Mouse (Mus musculus) intestine, embryonic 15.5 days (tissue): ENCODE results near the gene Rhox4c. TPM values are rescaled to one million over a fixed set of nuclear protein-coding genes. Genes with fewer than 3 reads are reported as not detected.
"Not testable (repeated sequence)": the region's sequence is repeated elsewhere in the genome, so short reads cannot be mapped to it uniquely, and the experiment has no call there.

ENCODE experiments used
- ATAC-seq: fragments of 200-750 bp; cut with Nextera tagmentation; 2 replicates; pipeline ENCODE4 v1.8.0; 2017; ENCODE audit warnings: moderate TSS enrichment, moderate library complexity
- H3K27ac ChIP-seq: fragments of 300-500 bp; sonication (generic); 2 replicates; pipeline ENCODE4 v1.5.1; 2015; ENCODE audit warnings: mild to moderate bottlenecking, inconsistent platforms
- H3K27me3 ChIP-seq: fragments of 300-500 bp; sonication (generic); replicated peaks from 2 replicates; pipeline ENCODE4 v1.6.1; 2015; ENCODE audit warnings: inconsistent platforms
- H3K36me3 ChIP-seq: fragments of 300-500 bp; sonication (generic); 2 replicates; pipeline ENCODE4 v1.6.1; 2015; ENCODE audit warnings: inconsistent platforms
- H3K4me1 ChIP-seq: fragments of 300-500 bp; sonication (generic); replicated peaks from 2 replicates; pipeline ENCODE4 v1.6.1; 2015; ENCODE audit warnings: inconsistent platforms
- H3K4me2 ChIP-seq: fragments of 300-500 bp; sonication (generic); replicated peaks from 2 replicates; pipeline ENCODE4 v1.6.1; 2015; ENCODE audit warnings: mild to moderate bottlenecking, inconsistent platforms
- H3K4me3 ChIP-seq: fragments of 300-500 bp; sonication (generic); replicated peaks from 2 replicates; pipeline ENCODE4 v1.5.1; 2015; ENCODE audit warnings: inconsistent platforms
- H3K9ac ChIP-seq: fragments of 300-500 bp; sonication (generic); 2 replicates; pipeline ENCODE4 v1.6.1; 2015; ENCODE audit warnings: inconsistent platforms
- H3K9me3 ChIP-seq: fragments of 300-500 bp; sonication (generic); 2 replicates; pipeline ENCODE4 v1.6.1; 2016; ENCODE audit warnings: inconsistent platforms
- WGBS: fragments of 180-500 bp; shearing (Covaris S2); methylation state at CpG from one replicate; pipeline ENCODE4 v1.1.7; 2015; 5-methylcytosine and 5-hydroxymethylcytosine counted together
- polyA plus RNA-seq: library from polyadenylated mRNA; unstranded; fragments of >200 nt; fragmentation: Nextera tagmentation; extraction: Ambion mirVana; gene quantifications from 2 replicates; pipeline ENCODE4 v1.2.1, GENCODE M21; 2015

Rhox4c gene
- polyA plus RNA-seq = not detected in 2 replicates

DNA sequence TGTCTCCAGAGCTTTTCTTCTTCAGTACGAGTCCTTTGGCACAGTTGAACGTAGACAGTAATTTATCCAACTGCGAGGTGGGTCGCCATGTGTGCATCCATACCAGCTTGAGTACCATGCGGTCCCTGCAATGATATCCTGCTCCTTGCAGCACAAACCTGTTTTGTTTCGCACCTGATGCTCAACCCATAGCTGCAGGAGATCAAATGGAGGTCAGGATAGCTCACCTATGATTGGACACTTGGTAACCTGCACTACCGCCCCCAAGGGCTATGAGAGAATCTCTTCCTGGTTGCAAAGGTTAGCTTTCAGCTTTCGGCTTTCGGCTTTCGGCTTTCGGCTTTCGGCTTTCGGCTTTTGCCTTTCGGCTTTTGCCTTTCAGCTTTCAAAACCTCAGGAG is at the start of gene Rhox4c:
TSS of gene Rhox4c (plus strand) at position 301 of the 400 bp plus-strand sequence.
- not testable (repeated sequence) for ATAC-seq, H3K9me3 ChIP-seq, H3K4me2 ChIP-seq, H3K4me1 ChIP-seq, H3K9ac ChIP-seq, H3K27me3 ChIP-seq, H3K4me3 ChIP-seq, H3K36me3 ChIP-seq, H3K27ac ChIP-seq
- WGBS = 89% methylated on average over 14 of the region's 14 CpGs

DNA sequence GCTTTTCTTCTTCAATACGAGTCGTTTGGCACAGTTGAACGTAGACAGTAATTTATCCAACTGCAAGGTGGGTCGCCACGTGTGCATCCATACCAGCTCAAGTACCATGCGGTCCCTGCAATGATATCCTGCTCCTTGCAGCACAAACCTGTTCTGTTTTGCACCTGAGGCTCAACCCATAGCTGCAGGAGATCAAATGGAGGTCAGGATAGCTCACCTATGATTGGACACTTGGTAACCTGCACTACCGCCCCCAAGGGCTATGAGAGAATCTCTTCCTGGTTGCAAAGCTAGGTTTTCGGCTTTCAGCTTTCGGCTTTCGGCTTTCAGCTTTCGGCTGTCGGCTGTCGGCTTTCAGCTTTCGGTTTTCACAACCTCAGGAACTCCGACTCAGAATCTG is 47.9 kb upstream of the Rhox4c start, which contains the start of gene Rhox4b:
TSS of gene Rhox4b (plus strand) at position 301 of the 400 bp plus-strand sequence.
- not testable (repeated sequence) for H3K4me2 ChIP-seq, H3K4me3 ChIP-seq, H3K9ac ChIP-seq, H3K27ac ChIP-seq, H3K4me1 ChIP-seq, H3K27me3 ChIP-seq, H3K36me3 ChIP-seq, ATAC-seq, H3K9me3 ChIP-seq
- 87% methylated on average over 15 of the region's 15 CpGs for WGBS

- 92% methylated on average over 9 of the region's 10 CpGs for WGBS
- not testable (repeated sequence) for H3K4me1 ChIP-seq
These were observed 26.8 kb upstream of the Rhox4c start, which contains the start of gene Rhox2c for GRCm38 (mm10) chrX:37453380-37453779. Gene Rhox2c, plus strand, starts transcription at chrX:37453680.

GRCm38 (mm10) chrX:37458285-37458684 is 21.9 kb upstream of the Rhox4c start, which contains the start of gene Rhox3c:
Gene Rhox3c, plus strand, starts transcription at chrX:37458585.
- not testable (repeated sequence) for H3K27me3 ChIP-seq, H3K4me2 ChIP-seq, H3K9ac ChIP-seq, H3K4me1 ChIP-seq, H3K4me3 ChIP-seq, ATAC-seq, H3K36me3 ChIP-seq, H3K9me3 ChIP-seq, H3K27ac ChIP-seq
- 98% methylated on average over 3 of the region's 4 CpGs for WGBS

More at GRCm38 (mm10) chrX:37453380-37453779, 26.8 kb upstream of the Rhox4c start, which contains the start of gene Rhox2c:
- not testable (repeated sequence) for H3K27ac ChIP-seq, H3K27me3 ChIP-seq, H3K4me2 ChIP-seq, H3K36me3 ChIP-seq, H3K9ac ChIP-seq, ATAC-seq, H3K9me3 ChIP-seq, H3K4me3 ChIP-seq

GRCm38 (mm10) chrX:37514059-37514458 is 33.9 kb downstream of the Rhox4c start, which contains the start of gene Rhox4d:
Gene Rhox4d, plus strand, starts transcription at chrX:37514359.
- H3K4me2 ChIP-seq, H3K27me3 ChIP-seq, ATAC-seq, H3K4me1 ChIP-seq, H3K9ac ChIP-seq, H3K9me3 ChIP-seq, H3K4me3 ChIP-seq, H3K27ac ChIP-seq, H3K36me3 ChIP-seq: not testable (repeated sequence)
- WGBS = 92% methylated on average over 17 of the region's 18 CpGs

DNA sequence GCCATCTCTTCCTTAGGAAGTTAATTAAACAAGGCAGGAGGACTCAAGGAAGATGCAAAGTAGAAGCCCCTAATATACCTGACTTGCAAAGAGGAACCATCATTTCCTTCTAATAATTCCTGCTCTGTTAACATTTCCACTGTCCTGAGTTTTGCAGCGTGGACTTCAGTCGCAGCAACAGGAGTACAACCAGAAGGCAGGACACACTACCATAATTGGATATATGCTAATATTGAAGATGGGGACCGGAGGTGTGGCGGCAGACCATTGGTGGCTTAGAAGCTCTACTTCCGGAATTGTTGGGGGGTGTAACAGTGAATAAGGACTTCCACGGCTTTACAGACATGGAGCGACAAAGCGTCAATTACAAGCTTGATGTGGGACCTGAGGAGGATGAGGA is 50.0 kb downstream of the Rhox4c start, which contains the start of gene Rhox2e:
TSS of gene Rhox2e (plus strand) at position 301 of the 400 bp plus-strand sequence.
- H3K9ac ChIP-seq, H3K36me3 ChIP-seq, H3K27ac ChIP-seq, H3K27me3 ChIP-seq, H3K4me1 ChIP-seq, H3K4me2 ChIP-seq, H3K4me3 ChIP-seq, ATAC-seq, H3K9me3 ChIP-seq: not testable (repeated sequence)
- WGBS = 90% methylated on average over 3 of the region's 8 CpGs

Other genes with a start within 250 kb of the Rhox4c start
- not detected in 2 replicates for gene Rhox2a, start 235.4 kb upstream of the Rhox4c start, polyA plus RNA-seq
- not detected in 2 replicates for gene Rhox3a, start 230.4 kb upstream of the Rhox4c start, polyA plus RNA-seq
- not detected in 2 replicates for gene Rhox4a, start 215.0 kb upstream of the Rhox4c start, polyA plus RNA-seq
- gene Rhox3a2, start 100.3 kb upstream of the Rhox4c start, polyA plus RNA-seq = not detected in 2 replicates
- gene Rhox4a2, start 89.5 kb upstream of the Rhox4c start, polyA plus RNA-seq = not detected in 2 replicates
- gene Rhox2b, start 68.3 kb upstream of the Rhox4c start, polyA plus RNA-seq = not detected in 2 replicates
- gene Rhox4b, start 47.8 kb upstream of the Rhox4c start, polyA plus RNA-seq = not detected in 2 replicates
- gene Rhox2c, start 26.7 kb upstream of the Rhox4c start, polyA plus RNA-seq = not detected in 2 replicates
- gene Rhox3c, start 21.8 kb upstream of the Rhox4c start, polyA plus RNA-seq = not detected in 2 replicates
- not detected in 2 replicates for gene Rhox2d, start 13.1 kb downstream of the Rhox4c start, polyA plus RNA-seq
- gene Rhox4d, start 34.0 kb downstream of the Rhox4c start, polyA plus RNA-seq = not detected in 2 replicates
- not detected in 2 replicates for gene Rhox2e, start 50.1 kb downstream of the Rhox4c start, polyA plus RNA-seq
- gene Rhox3e, start 61.7 kb downstream of the Rhox4c start, polyA plus RNA-seq = not detected in 2 replicates
- not detected in 2 replicates for gene Rhox4e, start 77.1 kb downstream of the Rhox4c start, polyA plus RNA-seq
- gene Rhox2f, start 91.1 kb downstream of the Rhox4c start, polyA plus RNA-seq = not detected in 2 replicates
- gene Rhox3f, start 100.7 kb downstream of the Rhox4c start, polyA plus RNA-seq = not detected in 2 replicates
- not detected in 2 replicates for gene Rhox4f, start 127.4 kb downstream of the Rhox4c start, polyA plus RNA-seq
- not detected in 2 replicates for gene Rhox3g, start 148.3 kb downstream of the Rhox4c start, polyA plus RNA-seq
- gene Rhox2g, start 163.1 kb downstream of the Rhox4c start, polyA plus RNA-seq = not detected in 2 replicates
- gene Rhox4g, start 171.0 kb downstream of the Rhox4c start, polyA plus RNA-seq = not detected in 2 replicates
- not detected in 2 replicates for gene Rhox3h, start 188.4 kb downstream of the Rhox4c start, polyA plus RNA-seq
- not detected in 2 replicates for gene Rhox2h, start 192.9 kb downstream of the Rhox4c start, polyA plus RNA-seq